Mouse (Mus musculus) testis, adult 2 months (tissue): ENCODE measurements at regions not wholly inside any gene's neighbourhood (a gene's known extent, or its start where the extent isn't known, plus 50 kb on each side); places are given as distances from the start of the nearest gene placed in this dataset.

Experiments
- H3K27ac ChIP-seq: fragments of 200-500 bp; 2 replicates; pipeline ENCODE4 v1.5.1; 2012; ENCODE audit warnings: low read depth, low read length; ENCODE audit not compliant: control insufficient read depth, insufficient read depth
- H3K27me3 ChIP-seq: fragments of 200-500 bp; 2 replicates; pipeline ENCODE4 v1.6.1; 2012; ENCODE audit warnings: mild to moderate bottlenecking, low read length, moderate library complexity; ENCODE audit not compliant: control insufficient read depth, insufficient read depth
- H3K36me3 ChIP-seq: fragments of 200-500 bp; 2 replicates; pipeline ENCODE4 v1.6.1; 2012; ENCODE audit warnings: mild to moderate bottlenecking, low read length; ENCODE audit not compliant: control insufficient read depth, insufficient read depth
- H3K4me1 ChIP-seq: fragments of 200-500 bp; 2 replicates; pipeline ENCODE4 v1.6.1; 2012; ENCODE audit warnings: low read length; ENCODE audit not compliant: control insufficient read depth, insufficient read depth
- H3K4me3 ChIP-seq: fragments of 200-500 bp; 2 replicates; pipeline ENCODE4 v1.5.1; 2012; ENCODE audit warnings: low read depth, mild to moderate bottlenecking, low read length, moderate library complexity, mixed read lengths; ENCODE audit not compliant: control insufficient read depth
- CTCF ChIP-seq: fragments of 200-500 bp; IDR thresholded peaks from 2 replicates; pipeline ENCODE4 v1.5.1; 2012; ENCODE audit warnings: low read depth, mild to moderate bottlenecking, inconsistent platforms, low read length, moderate library complexity; ENCODE audit not compliant: control insufficient read depth, insufficient read depth, insufficient replicate concordance
- POLR2A ChIP-seq: fragments of 200-500 bp; IDR thresholded peaks from 2 replicates; pipeline ENCODE4 v1.6.1; 2012; ENCODE audit warnings: low read depth, mild to moderate bottlenecking, inconsistent platforms, low read length, moderate library complexity; ENCODE audit not compliant: control insufficient read depth

DNA sequence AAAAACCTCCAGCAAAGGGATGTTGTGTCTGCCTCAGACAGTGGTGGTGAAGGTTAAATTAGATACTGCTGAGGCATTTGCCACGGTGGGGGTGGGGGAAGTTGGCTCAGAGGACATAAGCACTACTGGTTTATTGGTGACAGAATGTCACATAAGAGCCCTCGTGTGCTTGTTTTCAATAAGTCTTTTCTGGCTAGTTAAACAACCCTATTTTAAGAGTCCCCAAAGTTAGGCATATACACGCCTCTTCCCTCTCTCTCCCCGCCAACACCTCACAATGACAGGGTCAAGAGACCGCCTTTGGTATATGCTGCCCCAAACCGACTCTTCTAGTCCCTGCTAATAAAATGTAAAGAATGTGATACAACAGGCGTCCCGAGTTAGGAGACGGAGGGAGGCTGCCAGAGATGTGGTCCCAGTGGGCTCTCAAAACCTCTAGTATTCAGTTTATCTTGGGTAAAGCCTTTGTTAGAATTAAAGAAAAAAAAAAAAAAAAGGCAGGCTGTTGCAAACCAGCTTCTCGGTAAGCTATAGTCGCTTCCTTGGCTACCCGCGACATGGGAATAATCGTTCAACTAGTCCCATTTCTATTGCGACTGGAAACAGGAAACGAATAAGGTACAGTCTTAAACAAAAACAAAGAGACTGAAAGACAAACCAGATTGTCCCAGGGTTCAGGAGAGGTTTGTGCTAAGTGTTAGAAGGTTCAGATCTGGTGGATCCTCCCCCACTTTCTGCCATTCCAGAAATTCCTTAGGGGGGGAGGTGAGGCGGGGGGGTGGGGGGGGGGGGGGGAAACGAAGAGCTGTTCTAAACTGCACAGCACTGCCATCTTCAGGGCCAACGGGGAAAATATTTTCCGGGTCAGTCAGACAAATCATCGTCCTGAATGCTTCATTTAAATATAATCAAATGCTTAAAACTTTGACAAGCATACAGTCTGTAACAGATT is 176.5 kb upstream of the Tank start:
- H3K27me3 ChIP-seq, result no peaks in the 10 kb centered on the region
- no peak for TF ChIP-seq CTCF
- no peak for TF ChIP-seq POLR2A
- H3K36me3 ChIP-seq, result no peaks in the 10 kb centered on the region
- H3K27ac ChIP-seq, result peak overlapping the region; percentile 46
- no peak overlapping the region for H3K4me3 ChIP-seq
- peaks cover 3% of the 10 kb centered on the region; the same call in 1 of the 2 replicates for H3K4me1 ChIP-seq

DNA sequence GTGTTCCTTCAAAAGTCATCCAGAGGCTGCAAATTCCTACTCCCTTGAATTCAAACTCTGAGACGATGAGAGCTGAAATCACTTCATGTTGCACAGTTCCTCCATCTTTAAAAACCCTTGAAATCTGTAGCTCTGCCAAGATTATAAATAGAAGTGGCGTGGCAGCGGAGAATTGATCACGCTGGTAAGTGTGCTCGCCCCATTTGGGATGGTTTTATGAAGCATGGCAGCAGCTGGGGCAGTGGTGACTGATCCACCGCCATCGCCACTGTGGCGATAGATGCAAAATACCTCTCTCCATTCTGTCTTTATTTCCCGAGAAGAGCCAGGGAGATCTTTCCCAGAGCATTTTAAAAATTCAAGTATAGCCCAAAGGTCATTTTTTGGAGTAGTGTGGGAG is 179.8 kb upstream of the Tank start:
- H3K27me3 ChIP-seq, result no peaks in the 10 kb centered on the region
- no peak overlapping the region for H3K27ac ChIP-seq
- no peak overlapping the region for H3K4me3 ChIP-seq
- peaks cover 3% of the 10 kb centered on the region; the same call in 1 of the 2 replicates for H3K4me1 ChIP-seq
- H3K36me3 ChIP-seq, result no peaks in the 10 kb centered on the region
- TF ChIP-seq POLR2A (no peak), CTCF (no peak)

DNA sequence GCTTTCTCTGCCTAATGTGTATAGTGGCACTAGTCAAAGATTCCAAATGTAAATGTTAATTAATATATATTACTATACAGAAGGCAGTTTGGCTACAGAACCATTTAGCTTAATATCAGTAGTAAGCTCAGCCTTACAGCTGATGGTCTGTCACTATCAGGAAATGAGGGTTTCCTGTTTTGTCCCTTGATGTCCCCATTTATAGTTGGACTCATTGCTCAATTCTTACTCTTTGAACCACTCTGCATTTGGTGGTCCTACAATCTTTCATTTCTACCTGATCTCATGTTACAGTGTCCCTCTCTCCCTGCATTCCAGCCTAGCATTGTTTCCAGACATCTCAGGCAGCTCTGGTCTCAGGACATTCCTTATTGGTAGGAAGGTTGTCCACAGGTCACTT is 188.8 kb upstream of the Tank start:
- no peaks in the 10 kb centered on the region for H3K27me3 ChIP-seq
- H3K4me3 ChIP-seq, result no peak overlapping the region
- no peak overlapping the region for H3K27ac ChIP-seq
- no peaks in the 10 kb centered on the region for H3K36me3 ChIP-seq
- TF ChIP-seq CTCF (no peak), POLR2A (no peak)
- H3K4me1 ChIP-seq, result no peaks in the 10 kb centered on the region

DNA sequence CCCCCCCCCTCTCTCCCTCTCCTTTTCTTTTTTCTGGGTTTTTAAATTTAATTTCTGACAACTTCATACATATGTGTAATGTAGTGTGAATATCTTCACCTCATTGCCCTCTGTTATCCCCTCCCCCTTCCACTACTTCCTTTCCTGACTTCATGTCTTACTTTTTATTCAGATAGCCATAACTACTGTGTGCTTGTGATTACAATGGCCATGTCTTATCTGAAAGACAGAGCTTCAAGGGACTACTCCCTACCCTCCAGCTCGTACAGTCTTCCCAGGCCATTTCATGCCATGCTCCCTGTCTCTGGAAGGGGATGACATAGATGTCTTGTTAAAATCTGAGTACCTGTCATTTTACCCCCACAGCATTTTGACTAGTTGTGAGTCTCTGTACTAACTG is 189.2 kb upstream of the Tank start:
- Histone ChIP-seq H3K4me1 (no peaks in the 10 kb centered on the region), H3K27me3 (no peaks in the 10 kb centered on the region), H3K27ac (no peak overlapping the region), H3K4me3 (no peak overlapping the region), H3K36me3 (no peaks in the 10 kb centered on the region)
- TF ChIP-seq CTCF (no peak), POLR2A (no peak)

DNA sequence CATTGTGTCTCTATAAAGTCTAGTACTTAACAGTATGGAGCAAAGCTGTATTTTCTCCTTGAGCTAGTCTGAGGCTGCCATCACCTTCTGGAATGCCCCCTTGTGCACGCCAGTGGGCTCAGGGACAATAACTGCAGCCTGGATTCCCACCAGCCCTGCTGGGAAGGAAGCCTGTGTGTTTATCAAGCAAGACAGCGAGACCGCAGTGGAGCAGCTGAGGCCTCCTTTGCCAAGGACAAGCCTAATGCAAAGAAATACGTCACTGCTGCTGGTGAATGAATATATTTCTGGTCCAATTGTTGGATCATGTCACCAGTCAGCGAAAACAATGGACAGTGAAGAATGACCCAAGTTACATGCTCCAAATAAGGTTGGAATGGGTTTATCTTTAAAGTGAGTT is 190.8 kb upstream of the Tank start:
- no peak overlapping the region for H3K4me3 ChIP-seq
- no peak overlapping the region for H3K27ac ChIP-seq
- H3K27me3 ChIP-seq, result no peaks in the 10 kb centered on the region
- H3K4me1 ChIP-seq, result no peaks in the 10 kb centered on the region
- no peak for TF ChIP-seq CTCF
- TF ChIP-seq POLR2A, result no peak
- H3K36me3 ChIP-seq, result no peaks in the 10 kb centered on the region

DNA sequence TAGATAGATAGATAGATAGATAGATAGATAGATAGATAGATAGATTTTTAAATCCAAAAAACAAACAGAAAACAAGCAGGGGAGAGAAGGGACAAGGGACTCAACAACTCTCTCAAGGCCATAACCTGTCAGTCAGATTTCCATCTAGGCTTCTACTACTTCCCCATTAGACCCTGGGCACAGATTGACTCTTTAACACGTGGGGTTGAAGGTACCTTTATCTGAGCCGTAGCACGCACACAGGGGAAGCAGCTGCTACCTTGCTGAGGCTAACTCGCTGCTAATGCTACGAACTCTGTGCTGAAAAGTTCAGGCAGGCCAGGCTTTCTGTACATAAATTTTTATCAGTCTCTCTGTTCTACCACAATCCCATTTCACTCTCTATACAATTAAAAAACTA is 191.4 kb upstream of the Tank start:
- Histone ChIP-seq H3K27me3 (no peaks in the 10 kb centered on the region), H3K27ac (no peak overlapping the region), H3K4me1 (no peaks in the 10 kb centered on the region), H3K4me3 (no peak overlapping the region), H3K36me3 (no peaks in the 10 kb centered on the region)
- TF ChIP-seq CTCF (no peak), POLR2A (no peak)

DNA sequence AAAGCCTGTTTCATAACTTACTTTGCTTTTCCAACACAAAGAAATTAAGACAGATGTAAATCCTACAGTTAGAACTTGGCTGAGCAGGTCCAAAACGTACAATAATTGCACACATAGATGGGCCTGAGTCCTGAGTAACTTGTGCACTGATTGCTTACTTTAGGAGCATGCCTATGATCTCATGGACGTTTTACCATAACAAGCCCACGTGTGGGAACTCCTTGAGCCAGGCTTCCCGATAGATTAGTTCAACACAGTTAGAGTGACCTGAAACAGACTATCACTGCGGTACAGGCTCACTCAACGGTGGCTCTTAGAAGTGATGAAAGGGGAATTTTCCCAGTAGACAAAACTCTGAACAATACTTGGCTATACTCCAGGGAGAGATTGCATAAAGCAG is 193.9 kb upstream of the Tank start:
- TF ChIP-seq CTCF, result no peak
- no peak for TF ChIP-seq POLR2A
- Histone ChIP-seq H3K4me1 (no peaks in the 10 kb centered on the region), H3K36me3 (no peaks in the 10 kb centered on the region), H3K27me3 (no peaks in the 10 kb centered on the region), H3K4me3 (no peak overlapping the region), H3K27ac (no peak overlapping the region)
